Mouse (Mus musculus): ENCODE measurements around the gene Pla2g6. TPM values are rescaled to one million over a fixed set of nuclear protein-coding genes. Genes with fewer than 3 reads are reported as not detected.

Gene Pla2g6
- total RNA-seq, 2 experiments from 2014 or later: 9.0 to 9.8 TPM

DNA sequence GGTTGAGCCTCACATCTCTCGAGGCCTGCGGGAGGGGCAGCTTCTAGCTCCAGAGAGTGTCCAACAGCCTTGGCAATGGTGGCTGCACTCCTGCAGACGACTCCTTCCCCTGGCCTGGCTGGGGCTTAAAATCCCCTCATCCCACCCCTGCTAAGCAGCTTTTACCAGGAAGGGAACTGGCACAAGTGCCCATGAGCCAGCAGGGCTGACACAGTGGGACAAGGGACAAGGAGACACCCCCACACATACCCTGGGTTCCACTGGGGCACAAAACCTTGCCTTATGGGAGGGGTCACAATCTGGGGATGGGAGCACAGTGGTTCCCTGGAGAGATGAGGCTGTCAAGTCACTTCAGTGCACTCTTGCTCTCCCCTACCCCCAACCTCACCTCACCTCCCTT lies 73.5 kb downstream of the Pla2g6 start, which contains the start of gene Slc16a8:
Gene Slc16a8 (minus strand): TSS at position 101 of the 400 bp plus-strand sequence.
- no peak for DNase-seq
- intact Hi-C loops (cut with DNase I; ENCODE audit: low total_unique reads): no loop called here

DNA sequence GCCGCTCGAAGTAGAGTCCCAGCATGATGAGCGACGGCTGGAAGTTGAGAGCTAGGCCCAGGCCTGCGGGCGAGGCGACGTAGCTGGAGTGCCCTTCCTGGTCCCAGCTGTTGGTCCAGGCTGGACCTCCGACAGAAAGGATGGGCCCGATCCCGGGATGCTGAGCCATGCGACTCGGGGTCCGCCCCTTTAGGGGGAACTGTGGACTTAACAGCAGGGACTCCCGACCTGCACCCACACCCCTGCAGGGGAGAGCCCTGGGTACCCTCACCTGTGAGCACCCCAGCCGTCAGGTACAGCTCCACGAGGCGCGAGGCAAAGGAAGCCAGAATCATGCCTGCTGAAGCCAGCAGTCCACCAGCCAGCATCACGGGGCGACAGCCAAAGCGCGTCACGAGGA lies 75.6 kb downstream of the Pla2g6 start:
- intact Hi-C loops (cut with DNase I; ENCODE audit: low total_unique reads): no loop called here
- no peak for DNase-seq

DNA sequence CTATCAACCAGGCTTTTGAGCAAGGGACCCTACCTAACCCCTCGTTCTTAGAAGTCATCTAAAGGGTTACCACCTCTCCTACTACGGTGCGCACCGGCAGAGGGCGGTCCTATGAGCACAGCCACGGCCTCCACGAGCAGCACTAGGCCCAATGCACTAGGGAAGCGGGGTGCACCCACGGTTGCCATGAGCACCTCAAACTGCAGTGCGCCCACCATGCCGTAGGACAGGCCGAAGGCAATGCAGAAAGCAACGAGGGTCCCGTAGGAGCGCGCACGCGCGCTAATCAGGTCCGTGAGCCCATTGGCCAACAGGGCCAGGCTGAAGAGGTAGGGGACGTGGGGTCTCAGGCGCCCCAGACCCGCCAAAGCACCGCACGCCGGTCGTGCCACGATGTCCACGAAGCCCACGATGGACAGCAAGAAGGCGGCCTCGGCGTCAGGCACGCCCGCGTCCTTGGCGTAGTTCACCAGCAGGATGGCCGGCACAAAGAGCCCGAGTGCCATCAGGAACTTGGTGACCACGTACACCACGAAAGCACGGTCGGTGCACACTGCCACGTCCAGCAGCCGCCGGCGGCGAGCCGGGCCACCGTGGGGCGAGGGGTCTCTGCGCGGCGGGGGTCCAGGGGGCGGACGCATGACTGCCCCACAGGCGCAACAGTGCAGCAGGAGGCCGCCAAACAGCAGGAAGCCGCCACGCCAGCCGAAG lies 76.3 kb downstream of the Pla2g6 start:
- intact Hi-C loops (cut with DNase I; ENCODE audit: low total_unique reads): no loop called here
- no peak for DNase-seq

DNA sequence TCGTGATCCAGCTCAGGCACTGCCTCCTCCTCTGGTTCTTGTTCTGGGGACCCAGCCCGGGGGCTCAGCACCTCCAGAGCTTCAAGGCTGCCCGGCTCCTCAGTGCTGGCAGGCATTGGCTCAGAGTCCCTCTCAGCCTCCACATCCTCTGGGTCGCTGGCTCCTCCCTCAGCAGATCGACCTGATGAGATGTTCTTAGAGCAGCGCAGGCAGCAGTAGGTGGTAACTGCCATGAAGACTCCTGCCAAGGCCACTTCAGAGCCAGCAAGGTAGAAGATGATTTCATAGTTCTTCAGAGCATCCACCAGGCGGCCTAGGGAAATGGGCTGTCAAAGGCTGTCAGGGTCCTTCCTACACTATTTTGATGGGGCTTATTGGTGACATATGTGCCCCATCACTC lies 77.0 kb downstream of the Pla2g6 start:
- no peak for DNase-seq
- intact Hi-C loops (cut with DNase I; ENCODE audit: low total_unique reads): no loop called here

DNA sequence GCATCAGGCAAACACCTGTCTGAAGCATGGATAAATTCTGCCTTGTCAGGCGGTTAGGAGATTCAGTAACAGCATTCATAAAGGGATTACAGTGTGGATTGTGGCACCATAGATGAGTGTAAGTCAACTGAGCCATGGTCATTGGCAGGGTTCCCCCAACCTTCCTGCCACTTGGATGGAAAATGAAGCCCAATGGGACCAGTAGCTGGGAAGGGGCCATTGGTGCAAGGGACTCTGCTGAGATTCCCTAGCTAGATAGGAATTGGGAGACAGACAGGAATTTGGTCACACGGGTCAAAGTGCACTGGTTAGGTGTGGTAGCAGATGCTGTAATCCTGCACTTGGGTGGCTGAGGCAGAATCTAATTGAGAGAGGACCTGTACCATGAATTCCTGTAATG lies 78.0 kb downstream of the Pla2g6 start:
- intact Hi-C loops (cut with DNase I; ENCODE audit: low total_unique reads): no loop called here
- no peak for DNase-seq

DNA sequence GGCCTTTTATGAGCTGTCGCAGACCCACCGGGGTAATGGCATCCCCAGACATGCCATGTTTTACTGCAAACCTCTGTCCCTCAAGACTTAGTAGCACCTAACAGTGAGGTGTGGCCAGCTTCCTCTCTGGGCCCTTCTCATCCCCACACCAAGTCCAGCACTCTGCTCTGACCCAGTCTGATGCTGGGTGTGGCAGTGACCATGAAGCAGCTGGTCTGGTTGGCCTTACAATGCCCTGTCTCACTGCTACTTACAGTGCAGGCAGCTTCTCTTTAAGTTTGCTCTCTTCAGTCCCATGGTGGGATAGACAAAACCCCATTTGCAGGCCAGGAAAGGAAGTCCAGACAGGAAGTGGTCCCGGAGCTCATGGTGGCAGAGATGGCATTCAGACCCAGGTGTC lies 82.9 kb downstream of the Pla2g6 start:
- intact Hi-C loops (cut with DNase I; ENCODE audit: low total_unique reads): no loop called here
- no peak for DNase-seq

DNA sequence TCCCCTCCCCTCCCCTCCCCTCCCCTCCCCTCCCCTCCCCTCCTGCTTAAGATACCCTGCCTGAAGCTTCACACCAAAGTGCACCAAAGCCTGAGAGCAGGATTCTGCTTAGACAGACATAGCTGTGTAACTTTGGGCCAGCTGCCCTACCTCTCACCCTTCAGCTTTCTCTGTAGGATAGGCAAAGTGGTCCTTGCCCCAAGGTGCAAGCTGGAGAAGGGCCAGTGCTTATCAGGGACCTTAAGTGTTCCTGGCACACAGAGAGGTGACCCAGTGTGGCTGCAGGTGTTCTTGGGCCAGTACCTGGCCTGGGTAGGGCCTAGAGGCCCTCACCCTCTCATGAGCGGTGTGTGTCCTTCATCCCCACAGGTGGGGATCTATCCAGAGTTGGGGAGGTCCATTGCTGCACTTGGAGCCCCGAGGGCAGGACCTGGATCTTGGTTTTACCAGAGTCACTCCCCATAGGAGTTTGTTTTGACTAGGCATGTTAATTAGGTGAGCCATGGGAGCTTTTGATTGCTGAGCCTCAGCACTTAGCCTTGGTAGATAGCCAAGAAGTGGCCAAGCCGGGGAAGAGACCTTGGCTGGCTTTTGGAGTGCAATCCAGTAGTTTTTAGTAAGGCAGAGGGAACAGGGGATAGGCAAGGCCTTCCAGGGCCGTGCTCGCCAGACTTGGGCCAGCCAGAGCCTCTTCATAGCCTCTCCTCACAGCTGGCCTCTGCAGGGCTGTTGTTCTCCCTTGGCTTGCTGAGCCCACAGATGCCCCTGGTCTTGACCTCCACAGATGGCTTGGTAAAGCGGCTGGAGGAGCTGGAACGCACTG lies 83.9 kb downstream of the Pla2g6 start:
- DNase-seq: no peak
- intact Hi-C loops (cut with DNase I; ENCODE audit: low total_unique reads): no loop called here

DNA sequence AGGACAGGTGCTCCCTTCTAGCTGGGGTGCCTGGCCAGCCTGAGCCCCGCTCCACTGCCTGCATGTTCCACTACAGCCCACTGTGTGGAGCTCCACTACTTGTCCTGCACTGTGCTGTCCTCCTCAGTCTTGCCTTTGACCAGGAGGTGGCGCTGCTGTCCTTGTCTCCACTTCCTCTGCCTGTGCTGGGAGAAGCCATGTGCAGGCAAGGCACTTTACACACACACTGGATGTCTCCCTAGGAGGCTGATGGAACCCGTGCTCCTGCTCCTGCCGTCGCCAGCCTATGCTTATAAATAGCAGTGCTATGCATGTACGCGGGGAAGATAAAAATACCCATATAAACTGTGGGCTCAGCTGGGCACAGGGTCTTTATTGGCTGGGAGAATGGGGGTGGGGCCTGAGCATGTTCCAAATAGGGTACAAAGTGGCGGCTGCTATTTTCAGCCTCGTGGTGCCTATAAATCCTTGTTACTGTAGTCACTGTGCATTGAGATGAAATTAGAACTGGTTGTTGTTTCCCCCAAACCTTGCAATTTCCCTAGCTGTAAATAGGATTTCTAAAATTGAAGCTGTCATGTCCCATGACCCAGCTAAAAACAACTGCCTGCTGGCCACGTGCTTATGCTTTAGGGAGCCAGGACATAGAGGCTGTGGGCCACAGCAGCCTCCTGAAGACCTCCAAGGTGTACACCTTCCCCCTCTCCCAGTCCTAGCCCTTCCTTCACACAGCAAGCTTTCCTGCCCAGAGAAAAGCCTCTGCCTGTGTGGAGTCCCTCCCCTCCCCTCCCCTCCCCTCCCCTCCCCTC lies 84.8 kb downstream of the Pla2g6 start:
- intact Hi-C loops (cut with DNase I; ENCODE audit: low total_unique reads): loop anchor here (2.0 kb wide), 1 partner anchor 223 kb away; no protein-coding TSS in a partner anchor

DNA sequence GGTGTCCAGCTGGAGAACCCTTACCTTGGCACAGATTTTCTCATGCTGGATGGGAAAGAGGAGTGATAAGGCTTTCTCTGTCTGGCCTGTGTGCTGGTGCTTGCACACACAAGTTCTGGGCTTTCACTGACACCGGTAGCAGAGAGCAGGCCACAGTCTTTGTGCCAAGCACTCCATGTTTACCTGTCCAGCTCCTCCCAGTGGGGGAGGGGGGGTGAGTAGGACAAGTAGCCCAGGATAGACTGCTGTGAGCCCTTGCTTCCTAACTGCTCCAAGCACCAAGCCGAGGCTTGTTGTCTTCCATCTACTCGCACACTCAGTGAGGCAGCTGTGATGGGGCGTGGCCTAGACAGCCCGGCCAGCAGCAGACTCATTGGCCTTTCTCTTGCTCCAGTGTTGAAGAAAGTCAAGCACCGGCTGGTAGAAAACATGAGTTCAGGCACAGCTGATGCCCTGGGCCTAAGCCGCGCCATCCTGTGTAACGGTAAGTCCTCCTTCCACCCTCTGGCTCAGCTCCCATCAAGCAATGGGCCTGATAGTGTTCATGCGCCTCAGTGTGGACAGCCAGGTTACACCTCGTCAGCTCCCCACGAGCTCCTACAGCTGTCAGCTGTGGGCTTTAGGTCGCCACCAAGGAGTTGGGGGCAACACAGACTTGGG lies 85.5 kb downstream of the Pla2g6 start:
- DNase-seq: no peak
- intact Hi-C loops (cut with DNase I; ENCODE audit: low total_unique reads): loop anchor here (2.0 kb wide), 1 partner anchor 224 kb away; no protein-coding TSS in a partner anchor

More for the DNA sequence above, 84.8 kb downstream of the Pla2g6 start:
- DNase-seq: peak; percentile 94

DNA sequence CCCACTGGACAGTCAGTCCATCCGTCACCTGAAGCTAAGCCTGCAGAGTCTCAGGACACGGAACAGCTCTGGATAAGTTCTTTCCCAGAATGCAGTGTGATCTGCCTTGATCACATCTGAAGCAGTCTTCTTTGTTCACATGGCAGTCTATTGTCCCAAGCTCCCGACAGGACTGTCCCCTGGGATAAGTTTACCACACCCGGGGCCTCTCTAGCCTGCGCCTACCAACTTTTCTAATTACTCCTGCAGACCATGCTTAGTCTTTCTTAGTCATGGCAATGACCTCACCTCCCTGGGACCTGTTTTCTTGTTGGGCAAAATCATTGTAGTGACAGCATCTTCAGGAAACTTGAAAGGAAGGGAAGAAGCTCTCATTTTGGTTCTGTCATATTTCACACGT lies 90.2 kb downstream of the Pla2g6 start:
- intact Hi-C loops (cut with DNase I; ENCODE audit: low total_unique reads): no loop called here
- no peak for DNase-seq

Small RNAs within 50 kb of the gene (microRNA-seq; reads per million reads assigned to microRNA genes)
- 0 to 0.64 reads per million in 2 experiments for gene Mir1943

Other genes starting within 250 kb of the Pla2g6 start
- 10 to 100 TPM; 14.4 to 15.8 TPM for gene Micall1, start 219.5 kb downstream of the Pla2g6 start, total RNA-seq (2021)
- 10 to 100 TPM; 62.4 to 74.9 TPM for gene Polr2f, start 187.4 kb downstream of the Pla2g6 start, total RNA-seq (2021)
- 1 to 10 TPM in 1 of 2 experiments, under 1 TPM in 1; 0.43 to 1.1 TPM for gene 1700088E04Rik, start 187.1 kb downstream of the Pla2g6 start, total RNA-seq (2021)
- gene Sox10, start 163.2 kb downstream of the Pla2g6 start, total RNA-seq (2021): 1 to 10 TPM; 2.3 to 6.5 TPM
- 10 to 100 TPM; 22.3 to 26.3 TPM for gene Pick1, start 99.2 kb downstream of the Pla2g6 start, total RNA-seq (2021)
- gene Gm49486, start 99.0 kb downstream of the Pla2g6 start, total RNA-seq (2021): under 1 TPM; 0.29 to 0.38 TPM
- under 1 TPM; 0.12 to 0.38 TPM for gene Slc16a8, start 73.6 kb downstream of the Pla2g6 start, total RNA-seq (2021)
- 1 to 10 TPM in 1 of 2 experiments, under 1 TPM in 1; 0.69 to 4.0 TPM for gene Baiap2l2, start 42.9 kb downstream of the Pla2g6 start, total RNA-seq (2021)
- gene Maff, start 18.2 kb upstream of the Pla2g6 start, total RNA-seq (2021): 1 to 10 TPM; 1.4 to 2.7 TPM
- gene Tmem184b, start 75.2 kb upstream of the Pla2g6 start, total RNA-seq (2021): 10 to 100 TPM; 31.5 to 32.6 TPM
- 10 to 100 TPM; 46.6 to 46.7 TPM for gene Csnk1e, start 127.2 kb upstream of the Pla2g6 start, total RNA-seq (2021)
- gene Kcnj4, start 176.9 kb upstream of the Pla2g6 start, total RNA-seq (2021): under 1 TPM in 1 of 2 experiments, not detected in 1; 0.08 TPM
- gene Kdelr3, start 188.0 kb upstream of the Pla2g6 start, total RNA-seq (2021): 10 to 100 TPM; 14.1 to 22.6 TPM
- gene Ddx17, start 218.4 kb upstream of the Pla2g6 start, total RNA-seq (2021): 10 to 100 TPM; 75.8 to 77.4 TPM